Mouse (Mus musculus) adrenal gland, adult 18-20 months (tissue): ENCODE measurements around the gene Ly75. TPM values are rescaled to one million over a fixed set of nuclear protein-coding genes. Genes with fewer than 3 reads are reported as not detected.

Experiments
- DNase-seq, 2 experiments: peaks; one replicate each; pipeline ENCODE4 v3.0.0; 2021 to 2022; ENCODE audit warnings: low spot score in 2 of 2
- total RNA-seq, 2 experiments: library from RNA; stranded (reverse); gene quantifications; 1 replicate in 1 of 2; 2 replicates in 1 of 2; pipeline ENCODE4 v1.2.3; 2021

Gene Ly75
- total RNA-seq, 2 experiments from 2014 or later = 0.90 to 1.5 TPM

GRCm38 (mm10) chr2:60252782-60253181, 130.3 kb downstream of the Ly75 start:
- no peak for DNase-seq

Other genes starting within 250 kb of the Ly75 start
- gene Baz2b, start 173.5 kb downstream of the Ly75 start, total RNA-seq = 10 to 100 TPM; 50.9 to 78.3 TPM
- 10 to 100 TPM; 36.3 to 43.9 TPM for gene March7, start 173.4 kb downstream of the Ly75 start, total RNA-seq
- gene Cd302, start 98.8 kb downstream of the Ly75 start, total RNA-seq = 10 to 100 TPM; 34.5 to 47.8 TPM
- gene Pla2r1, start 170.0 kb upstream of the Ly75 start, total RNA-seq = 1 to 10 TPM; 3.2 to 4.3 TPM